Mouse (Mus musculus): ENCODE measurements around the gene Llph.
"Not testable (repeated sequence)": the region's sequence is repeated elsewhere in the genome, so short reads cannot be mapped to it uniquely, and the experiment has no call there.

Gene Llph

DNA sequence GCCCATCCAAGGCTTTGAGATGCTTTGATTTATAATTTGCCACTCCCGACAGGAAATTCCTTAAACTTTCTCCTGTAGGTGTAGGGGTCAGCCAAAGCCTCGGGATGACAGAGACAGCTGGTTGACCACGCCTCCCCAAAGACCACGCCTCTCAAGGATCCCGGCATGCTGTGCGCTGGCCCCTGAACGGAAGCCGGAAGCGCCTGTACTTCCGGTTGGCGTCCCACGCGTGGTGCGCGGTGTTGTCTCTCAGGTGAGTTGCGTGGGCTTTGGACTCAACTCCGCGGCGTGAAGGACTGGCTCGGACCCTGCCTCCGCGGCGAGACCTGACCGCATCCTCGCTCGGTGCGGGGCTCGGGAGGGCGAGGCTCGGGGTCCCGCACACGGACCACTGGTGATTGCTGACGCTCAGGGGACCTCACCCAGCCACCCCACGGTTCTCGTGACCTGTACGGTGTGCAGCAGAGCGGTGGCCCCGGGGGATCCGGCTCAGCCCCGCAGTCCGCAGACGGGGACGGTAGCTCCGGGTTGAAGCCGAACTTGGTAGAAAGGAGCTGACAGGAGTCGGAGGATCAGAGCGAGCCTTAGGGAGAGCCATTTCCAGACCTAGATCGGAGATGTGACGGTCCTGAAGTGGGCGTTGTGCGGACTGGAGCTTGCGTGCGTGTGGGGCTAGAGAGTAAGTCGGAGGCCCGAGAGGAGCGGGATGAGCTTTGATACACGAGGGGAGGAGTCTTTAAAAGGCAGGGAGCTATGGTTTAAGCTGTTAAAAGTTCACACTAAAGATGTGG, at the start of gene Llph:
Llph (plus strand) TSS at position 200 of the 791 bp plus-strand sequence.
- peak; percentile 88 for DNase-seq (ENCODE audit: low read depth, low spot score)

DNA sequence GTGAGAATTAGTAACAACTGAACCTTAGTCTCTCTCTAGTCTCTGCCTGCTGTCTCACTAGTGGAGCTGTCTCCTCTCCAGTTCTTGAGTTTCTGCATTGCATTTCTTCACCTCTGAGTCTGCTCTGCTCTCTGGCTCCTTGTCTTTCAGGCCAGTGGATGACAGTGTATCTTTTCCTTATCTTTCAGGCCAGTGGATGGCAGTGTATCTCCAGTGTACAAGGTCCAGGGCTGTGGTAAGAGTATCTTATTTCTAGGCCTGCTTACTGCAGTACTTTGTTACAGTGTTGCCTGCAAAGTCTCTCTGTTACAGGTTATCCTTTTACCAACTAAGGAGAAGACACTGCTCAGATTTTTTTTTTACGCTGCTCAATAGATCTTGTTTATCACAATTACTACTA, 44.0 kb upstream of the Llph start:
- no peak for DNase-seq (ENCODE audit: low read depth, low spot score)

DNA sequence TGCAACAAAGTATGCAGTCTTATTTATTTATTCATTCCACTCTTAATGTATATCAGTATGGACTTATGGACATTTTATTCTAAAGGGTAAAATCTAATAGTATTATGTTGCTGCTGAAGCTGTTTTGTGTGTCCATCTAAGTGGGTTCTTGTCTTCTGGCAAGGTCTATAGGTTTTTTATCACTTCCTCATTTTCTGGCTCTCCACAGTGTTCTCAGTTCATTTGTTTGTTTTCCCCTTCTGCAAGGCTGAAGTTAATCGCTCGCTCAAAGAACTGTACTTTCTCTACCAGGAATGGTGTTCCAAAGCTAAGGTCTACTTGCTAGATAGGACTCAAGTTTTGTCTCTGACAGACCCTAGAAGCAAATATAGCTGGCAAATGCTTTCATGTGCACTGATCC, 43.5 kb upstream of the Llph start:
- no peak for DNase-seq (ENCODE audit: low read depth, low spot score)

DNA sequence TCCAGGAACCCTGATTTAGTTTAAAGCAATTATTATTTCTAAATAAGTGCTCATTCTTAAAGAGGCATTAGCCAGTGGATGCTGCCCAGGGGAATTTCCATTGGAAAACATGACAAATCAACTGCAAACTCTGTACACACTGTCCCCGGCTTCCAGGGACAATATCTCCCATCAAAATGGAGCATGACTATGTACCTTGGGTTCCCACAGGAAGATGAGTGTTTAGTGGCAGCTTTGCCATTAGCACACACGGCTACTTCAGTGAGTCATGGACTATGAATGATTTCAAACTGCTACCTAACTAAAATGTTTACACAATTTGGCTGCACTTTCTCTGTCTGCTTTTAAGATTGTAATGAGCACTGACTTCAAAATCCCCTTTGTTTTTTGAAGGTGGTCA, 38.4 kb upstream of the Llph start:
- DNase-seq (ENCODE audit: low read depth, low spot score): no peak

DNA sequence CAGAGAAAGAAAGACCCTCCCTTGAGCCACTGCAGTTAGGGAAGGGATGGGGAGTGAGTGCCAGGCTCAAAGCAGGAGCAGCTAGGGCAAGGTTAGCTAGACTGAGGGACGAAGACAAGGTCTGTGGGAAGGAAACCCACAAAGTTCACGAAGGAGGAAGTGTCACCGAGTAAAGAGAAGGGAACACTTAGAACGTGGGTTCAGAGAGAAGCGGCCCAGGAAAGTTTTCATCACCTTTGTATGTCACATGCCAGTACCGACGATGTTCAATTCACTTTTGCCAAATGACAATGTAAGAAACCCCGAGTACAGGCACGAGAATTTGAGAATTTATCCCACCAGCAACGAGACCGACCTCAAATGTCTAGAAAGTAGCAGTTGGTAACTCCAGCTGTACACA, 37.6 kb upstream of the Llph start:
- DNase-seq (ENCODE audit: low read depth, low spot score): no peak

DNA sequence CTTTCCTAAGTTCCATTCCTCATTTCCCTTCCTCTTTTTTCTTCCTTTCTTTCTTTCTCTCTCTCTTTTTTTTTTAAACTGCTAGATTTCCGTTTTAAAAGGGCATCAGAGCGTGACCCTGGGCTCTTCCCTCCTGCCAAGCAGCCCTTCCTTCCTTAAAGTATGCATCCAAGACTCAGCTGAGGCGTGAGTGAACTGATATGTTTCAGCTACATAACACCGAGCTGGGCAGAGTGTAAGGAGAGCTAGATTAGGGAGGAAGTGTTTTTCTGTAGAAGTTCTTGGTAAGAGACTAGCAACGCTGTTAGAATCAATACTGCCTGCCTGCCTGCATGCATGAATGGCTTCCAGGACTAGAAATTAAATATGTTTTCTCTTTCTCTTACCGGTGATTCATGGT, 37.1 kb upstream of the Llph start:
- DNase-seq (ENCODE audit: low read depth, low spot score): no peak

DNA sequence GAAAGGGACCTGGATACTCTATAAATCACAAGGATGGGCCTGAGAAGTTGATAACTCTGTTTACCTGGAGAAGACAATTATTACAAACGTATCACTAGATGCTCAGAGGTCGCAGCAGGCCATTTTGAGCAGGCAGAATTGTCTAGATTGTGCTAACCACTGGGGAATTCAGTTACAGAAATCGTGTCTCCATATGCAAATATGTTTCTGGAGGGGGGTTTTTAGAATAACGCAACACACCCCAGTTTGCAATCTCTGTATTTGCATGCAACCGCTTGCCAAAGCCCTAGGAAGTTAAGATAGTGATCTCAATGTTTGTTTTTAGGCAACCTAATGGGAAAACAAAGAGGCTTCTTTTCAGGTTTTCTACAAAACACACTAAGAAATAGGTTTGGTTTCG, 35.7 kb upstream of the Llph start:
- DNase-seq (ENCODE audit: low read depth, low spot score): no peak

DNA sequence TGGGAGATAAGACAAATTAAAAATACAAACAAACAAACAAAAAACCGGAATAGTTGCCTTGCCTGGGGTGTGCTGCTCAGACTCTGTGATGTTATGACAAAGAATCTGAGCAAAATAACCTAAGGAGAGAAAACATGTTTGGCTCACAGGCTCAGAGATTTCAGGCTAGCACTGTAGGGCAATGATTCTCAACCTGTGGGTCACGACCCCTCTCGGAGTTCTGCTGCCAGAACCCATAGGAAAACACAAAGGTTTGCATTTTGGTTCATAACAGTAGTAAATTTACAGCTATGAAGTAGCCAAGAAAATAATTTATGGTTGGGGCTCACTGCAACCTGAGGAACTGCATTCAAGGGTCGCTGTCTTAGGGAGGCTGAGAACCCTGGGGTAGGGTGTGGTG, 34.6 kb upstream of the Llph start:
- no peak for DNase-seq (ENCODE audit: low read depth, low spot score)

DNA sequence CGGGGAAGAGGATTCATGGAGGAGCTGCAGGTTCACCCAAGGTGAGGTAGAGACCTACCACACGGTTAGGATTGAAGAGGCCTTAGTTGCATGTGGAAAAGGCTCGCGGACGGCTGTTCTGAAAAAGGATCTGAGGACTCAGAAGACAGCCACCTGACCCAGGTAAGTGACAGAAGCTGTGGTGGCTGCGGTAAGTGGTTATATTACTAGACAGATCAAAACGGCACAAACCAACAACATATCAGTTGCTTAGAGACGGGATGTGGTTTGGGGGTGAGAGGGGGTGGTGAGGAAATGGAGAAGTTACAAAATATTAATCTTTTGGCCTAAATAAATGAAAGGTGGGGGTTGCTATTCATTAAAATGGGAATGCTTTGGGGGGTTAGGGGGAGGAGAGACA, 33.6 kb upstream of the Llph start:
- no peak for DNase-seq (ENCODE audit: low read depth, low spot score)

DNA sequence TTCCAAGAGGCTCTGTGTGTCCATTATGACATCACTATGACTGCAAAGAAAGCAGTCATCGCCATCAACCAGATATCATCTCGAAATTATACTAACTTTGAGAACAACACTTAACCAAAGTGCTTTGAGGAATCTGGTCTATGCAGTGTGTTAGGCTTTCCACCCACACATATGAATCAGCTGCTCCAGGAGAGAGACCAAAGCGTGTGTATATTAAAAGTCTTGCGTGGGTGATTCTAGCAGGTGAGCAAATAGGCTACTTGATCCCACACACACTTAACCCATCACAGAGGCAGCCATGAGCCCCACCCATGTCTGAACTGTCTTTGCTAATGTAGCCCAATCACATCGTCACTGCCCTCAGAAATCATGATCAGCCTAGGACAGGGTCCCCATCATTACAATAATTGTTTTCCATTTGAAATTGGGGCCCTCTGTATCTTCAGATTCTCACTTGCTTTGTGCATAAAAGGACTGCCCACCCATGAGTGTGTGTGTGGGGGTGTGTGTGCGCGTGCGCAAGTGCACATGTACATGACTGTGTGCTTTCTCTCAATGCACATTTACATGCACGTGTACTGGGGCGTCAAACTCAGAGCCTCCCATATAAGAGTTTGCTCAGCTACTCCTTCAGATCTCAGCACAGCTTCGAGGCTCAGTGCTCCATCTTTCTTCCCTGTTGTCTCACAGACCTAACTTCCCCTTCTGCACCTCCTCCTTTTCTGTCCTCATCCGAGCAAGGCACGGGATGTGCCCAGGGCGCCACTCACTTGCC, 29.6 kb upstream of the Llph start:
- DNase-seq (ENCODE audit: low read depth, low spot score): no peak

DNA sequence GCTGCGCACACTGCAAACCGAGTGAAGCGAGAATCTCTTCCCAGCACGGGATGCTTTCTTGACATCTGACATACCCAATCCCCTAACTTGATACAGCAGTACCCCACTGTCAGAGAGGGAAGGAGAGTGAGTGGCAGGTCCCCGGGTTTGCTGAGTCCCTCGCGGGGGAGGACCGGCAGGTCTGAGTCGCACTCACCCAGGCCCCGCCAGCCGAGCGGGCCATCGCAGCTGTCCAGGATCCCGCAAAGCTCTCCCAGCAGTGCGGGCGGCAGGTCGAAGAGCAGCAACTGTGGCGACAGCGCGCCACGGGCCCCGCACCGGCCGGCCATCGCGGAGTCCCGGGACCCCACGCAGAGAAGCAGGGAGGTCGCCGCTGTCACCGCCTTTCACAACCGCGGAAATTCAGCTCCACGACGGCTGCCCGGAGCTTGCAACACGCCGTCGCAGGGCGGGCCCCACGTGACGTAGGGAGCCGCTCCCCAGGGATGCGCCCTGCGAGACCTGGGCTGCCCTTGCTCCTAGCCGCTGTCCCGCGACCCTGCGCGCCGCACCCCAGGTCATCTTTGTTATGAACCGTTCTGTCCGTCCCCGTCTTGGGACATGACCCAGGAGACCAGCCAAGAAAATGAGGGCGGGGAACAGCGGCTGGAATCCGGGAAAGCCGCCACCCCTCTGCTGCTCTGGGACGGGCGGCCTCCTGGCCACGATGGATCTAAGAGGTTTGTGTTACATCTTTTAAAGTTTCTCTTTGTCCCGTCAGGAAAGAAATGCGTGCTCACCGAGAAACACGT, 25.5 kb upstream of the Llph start, which contains the start of gene Tmbim4:
Tmbim4 (plus strand) TSS at position 460 of the 791 bp plus-strand sequence.
- peak; percentile 48 for DNase-seq (ENCODE audit: low read depth, low spot score)

DNA sequence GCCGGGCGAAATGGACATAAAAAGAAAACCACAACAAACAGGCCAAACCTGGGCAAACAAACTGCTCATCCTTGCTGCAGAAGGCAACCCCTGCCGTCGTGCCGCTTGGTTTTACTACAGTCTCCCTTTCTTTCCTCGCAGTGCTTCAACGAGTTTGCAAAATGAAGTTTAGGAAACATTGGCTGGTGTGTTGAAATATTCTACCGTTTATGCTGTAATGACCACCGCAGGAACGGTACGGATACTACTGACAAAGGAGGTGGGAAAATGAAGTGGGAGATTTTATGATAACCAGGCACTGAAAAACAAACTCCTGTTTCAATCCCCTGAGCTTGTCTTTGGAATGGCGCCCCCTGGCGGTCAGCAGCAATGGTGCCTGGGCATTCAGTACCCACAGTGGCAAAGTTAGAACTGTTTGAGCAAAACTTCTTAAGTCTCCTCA, 24.9 kb upstream of the Llph start, which contains the start of gene Irak3:
Irak3 (minus strand) TSS at position 170 of the 442 bp plus-strand sequence.
- DNase-seq (ENCODE audit: low read depth, low spot score): peak; percentile 87

DNA sequence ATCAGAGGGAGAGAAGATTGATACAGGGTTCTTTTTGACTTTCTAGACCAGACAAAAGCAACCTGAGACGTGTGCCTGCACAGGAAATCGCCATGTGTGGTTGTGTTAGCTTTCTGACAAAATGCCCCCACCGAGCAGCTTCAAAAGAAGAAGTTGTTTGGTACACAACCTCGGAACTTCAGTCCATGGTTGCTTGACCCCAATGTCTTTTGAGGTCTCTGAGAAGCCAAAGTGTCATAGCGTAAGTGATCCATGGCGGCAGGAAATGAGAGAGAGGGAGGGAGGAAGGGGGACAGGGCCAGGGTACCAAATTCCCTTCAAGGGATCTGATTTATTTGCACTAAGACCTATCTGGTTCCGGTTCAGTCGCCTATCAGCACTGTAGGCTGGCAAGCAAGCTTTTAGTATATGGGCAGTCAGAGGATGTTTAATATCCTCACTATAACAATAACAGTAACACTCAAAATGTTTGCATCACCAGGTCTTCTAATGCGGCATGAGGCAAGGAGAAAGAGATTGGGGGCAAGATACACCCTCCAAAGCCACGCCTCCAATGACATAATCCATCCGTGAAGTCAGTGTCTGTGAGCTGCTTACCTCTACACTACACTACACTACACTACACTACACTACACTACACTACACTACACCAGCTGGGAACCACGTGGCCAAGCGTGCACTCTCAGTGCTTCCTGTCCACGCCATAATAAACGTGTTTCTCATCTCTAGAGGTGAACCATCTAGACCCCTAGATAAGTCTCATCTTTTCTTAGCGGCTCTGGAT, 24.2 kb upstream of the Llph start:
- DNase-seq (ENCODE audit: low read depth, low spot score): no peak

DNA sequence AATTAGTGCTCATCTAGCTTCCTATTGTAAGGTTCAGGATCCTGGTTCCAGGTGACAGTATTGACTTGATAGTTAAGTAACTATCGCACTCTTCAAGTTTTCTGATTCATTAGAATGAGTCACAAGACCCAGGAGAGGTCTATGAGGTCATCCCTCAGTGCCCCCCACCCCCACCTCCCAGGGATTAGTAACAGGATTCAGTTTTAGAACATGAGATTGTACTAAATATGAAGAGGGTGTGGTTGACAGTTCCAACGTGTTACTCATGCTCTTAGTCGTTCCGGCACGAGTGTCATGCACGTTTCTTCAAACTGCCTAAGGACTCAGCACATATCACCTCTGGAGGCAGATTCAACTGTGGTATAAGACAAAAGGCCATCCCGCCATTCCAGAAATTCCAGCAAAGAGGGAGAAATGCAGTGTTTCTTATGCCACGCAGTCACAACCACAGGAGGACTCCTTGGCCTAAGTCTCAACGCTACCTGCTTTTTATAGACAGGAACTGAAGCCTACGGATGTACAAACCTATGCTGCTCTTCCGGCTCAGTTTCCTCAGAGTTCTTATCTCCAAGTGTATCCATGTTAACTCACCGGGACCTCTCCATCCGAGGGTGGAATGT, 22.2 kb upstream of the Llph start:
- no peak for DNase-seq (ENCODE audit: low read depth, low spot score)

DNA sequence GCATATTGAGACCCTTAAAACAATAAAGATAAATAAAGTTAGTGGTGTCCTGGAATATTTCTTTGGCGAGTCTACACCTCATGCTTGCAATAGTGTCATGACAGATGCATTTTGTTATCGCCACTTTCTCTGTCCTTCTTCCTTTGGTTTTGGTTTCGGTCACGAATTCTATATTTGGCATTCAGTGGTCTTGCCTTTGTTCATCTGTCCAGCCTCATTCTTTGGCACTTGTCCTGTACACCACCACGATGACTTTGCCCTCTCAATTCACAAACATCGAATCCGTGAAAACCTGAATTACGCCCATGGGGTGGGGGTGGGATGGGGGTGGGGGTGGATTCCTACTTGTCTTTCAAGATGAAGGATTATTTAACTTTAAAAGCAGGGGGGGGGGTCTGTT, 18.9 kb upstream of the Llph start:
- DNase-seq (ENCODE audit: low read depth, low spot score): no peak

DNA sequence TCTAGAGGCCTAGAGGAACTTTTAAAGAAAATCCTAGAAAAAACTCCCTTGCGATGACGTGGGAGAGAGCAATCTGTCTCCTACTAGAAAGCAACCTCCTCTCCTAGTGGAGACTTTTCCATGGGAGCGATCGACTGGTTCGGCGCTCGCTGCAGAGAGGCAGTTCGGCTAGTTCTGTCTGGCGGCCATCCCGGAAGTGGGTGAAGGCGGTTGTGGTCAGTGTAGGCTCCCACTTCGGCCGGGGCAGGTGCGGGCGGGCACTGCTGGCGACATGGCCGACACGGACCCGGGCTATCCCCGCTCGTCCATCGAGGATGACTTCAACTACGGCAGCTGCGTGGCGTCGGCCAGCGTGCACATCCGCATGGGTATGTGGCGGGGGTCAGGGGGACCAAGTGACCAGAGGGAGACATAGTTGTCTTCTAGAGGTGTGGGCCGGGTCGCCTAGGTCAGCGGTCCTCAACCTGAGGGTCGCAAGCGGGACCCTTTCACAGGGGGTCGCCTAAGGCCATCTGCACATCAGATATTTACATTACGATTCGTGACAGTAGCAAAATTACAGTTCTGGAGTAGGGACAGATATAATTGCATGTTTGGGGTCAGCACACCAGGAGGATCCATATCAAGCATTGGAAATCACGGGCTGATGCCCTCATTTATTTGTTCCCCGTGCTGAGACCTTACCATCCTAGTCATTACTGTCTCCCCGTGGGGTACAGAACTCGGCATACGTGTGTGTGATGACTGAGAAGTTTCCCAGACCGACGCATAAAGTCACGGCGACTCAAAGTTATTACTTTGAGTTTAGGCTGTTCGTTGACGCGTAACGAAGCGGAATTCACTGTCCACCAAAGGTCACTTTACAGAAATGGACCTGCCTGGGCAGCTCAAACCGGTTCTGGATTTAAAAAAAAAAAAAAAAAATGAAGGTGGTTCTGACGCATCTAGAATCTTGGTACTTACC, 18.0 kb upstream of the Llph start:
- DNase-seq (ENCODE audit: low read depth, low spot score): peak; percentile 91

DNA sequence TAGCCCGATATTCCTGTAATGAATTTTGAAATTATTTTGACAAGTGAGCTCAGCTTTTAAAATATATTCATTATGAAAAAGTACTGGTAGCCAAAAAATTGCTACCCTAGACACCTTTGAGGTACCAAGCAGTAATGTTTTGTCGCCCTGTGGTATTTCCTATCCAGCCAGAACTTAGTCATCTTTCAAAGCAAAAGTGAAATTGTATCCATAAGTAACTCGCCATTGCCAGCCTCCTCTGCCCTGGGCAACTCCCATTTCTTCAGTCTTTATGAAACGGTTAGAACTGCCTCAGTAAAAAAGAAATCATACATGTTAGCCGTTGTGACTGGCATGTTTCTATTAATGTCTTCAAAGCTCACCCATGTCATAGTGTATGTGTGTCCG, 17.3 kb upstream of the Llph start:
- DNase-seq (ENCODE audit: low read depth, low spot score): no peak

DNA sequence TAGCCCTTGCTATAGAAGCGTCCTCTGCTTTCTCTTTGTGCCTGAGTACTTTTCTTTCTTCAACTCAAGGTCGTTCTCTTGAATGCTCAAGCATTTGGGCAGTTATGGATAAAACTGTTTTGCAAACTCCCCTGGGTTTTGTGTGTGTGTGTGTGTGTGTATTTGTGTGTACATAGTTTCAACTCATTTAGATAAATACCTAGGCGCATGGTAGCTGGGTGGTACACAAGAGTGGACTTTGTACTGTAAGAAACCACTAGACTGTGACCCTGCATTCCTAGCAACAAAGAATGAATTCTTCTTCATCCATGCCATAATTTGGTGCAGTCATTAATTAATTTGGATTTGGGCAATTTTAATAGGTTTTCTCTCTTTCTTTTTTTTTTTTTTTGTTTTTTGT, 16.8 kb upstream of the Llph start:
- DNase-seq (ENCODE audit: low read depth, low spot score): no peak

DNA sequence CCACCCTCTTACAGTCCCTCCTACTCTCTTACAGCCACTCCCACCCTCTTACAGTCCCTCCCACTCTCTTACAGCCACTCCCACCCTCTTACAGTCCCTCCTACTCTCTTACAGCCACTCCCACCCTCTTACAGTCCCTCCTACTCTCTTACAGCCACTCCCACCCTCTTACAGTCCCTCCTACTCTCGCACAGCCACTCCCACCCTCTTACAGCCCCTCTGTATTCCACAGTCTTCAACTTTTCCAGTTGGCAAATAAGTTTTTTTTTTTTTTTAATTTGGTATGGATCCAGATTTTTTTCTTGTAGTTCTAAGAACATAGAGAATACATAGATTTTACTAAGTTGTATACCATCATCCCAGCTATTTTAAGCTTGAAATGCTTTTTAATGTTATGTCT, 9.8 kb upstream of the Llph start:
- DNase-seq (ENCODE audit: low read depth, low spot score): not testable (repeated sequence)

DNA sequence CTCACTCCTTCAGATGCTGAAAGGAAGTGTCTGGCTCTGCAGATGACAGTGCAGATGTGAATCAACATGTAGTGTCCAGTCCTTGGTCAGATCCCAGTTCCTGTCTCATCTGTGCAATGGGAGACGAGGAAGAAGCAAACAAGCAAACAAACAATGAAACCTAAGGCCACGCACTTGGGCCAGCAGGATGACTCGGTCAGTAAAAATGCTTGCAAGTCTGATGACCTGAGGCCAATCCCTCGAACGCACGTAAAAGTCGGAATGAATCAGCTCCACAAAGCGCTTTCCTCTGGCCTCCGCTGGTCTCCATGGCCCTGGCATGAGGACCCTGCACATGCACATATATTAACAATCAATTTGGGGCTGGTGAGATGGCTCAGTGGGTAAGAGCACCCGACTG, 7.9 kb upstream of the Llph start:
- no peak for DNase-seq (ENCODE audit: low read depth, low spot score)
